Mouse (Mus musculus): ENCODE results near the gene Ppef2.

GRCm38 (mm10) chr5:92210205-92210604 is 45.9 kb downstream of the Ppef2 start:
- TF ChIP-seq GATA1 (IDR thresholded peaks at IDR 0.05; ENCODE audit: borderline replicate concordance, low read length) (no peak), FLI1 (IDR thresholded peaks at IDR 0.05; ENCODE audit: low read length) (no peak)
